Comparison of ENCODE assay signal across 8 mouse cellular contexts in the genomic region with DNA sequence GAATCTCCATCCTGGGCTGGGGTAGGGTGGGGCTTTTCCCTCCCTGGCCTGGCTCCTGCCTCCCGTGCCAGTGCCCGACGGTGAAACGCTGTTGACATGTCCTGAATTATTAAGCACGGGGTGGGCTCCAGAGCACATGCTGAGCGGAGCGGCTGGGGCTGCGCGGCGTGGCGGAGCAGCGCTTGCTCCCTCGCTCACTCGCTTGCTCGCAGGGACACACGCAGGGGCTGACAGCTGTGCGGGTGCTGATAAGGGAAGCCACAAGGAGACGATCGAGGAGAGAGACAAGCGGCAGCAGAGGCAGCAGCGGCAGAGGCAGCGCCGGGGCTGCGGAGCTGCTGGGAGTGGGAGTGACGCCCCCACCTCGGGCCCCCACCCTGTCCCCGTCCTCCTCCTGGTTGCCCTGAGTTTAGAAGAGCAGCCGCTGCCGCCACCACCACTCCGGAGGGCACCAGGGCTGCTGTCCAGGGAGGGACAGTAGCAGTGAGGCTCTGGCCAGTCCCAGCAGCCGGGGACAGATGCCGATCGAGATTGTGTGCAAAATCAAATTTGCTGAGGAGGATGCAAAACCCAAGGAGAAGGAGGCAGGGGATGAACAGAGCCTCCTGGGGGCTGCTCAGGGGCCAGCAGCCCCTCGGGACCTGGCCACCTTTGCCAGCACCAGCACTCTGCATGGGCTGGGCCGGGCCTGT. TPM values are rescaled to one million over a fixed set of nuclear protein-coding genes. Genes with fewer than 3 reads are reported as not detected.
DNase-seq lines count a peak whose midpoint lies in the region; ATAC-seq and TF ChIP-seq lines count a peak whose summit lies in the region.

TSS of gene Asic4 (plus strand) at position 123 of the 692 bp plus-strand sequence.

- peaks cover 9% of the 10 kb centered on the region; the same call in 1 of the 2 replicates for H3K4me1 ChIP-seq in lung, postnatal 0 days (ENCODE audit: insufficient read depth, low read depth, low read length)
- no peaks in the 10 kb centered on the region for H3K4me1 ChIP-seq in lung, adult 2 months (ENCODE audit: control insufficient read depth, insufficient read depth, low read length)
- peaks cover 80% of the 10 kb centered on the region for H3K4me1 ChIP-seq in limb, embryonic 12.5 days (replicated peaks)
- H3K4me1 ChIP-seq in neural tube, embryonic 14.5 days (ENCODE audit: control insufficient read depth, insufficient read depth, low read length), result peaks cover 56% of the 10 kb centered on the region

- peaks cover 57% of the 10 kb centered on the region for H3K27me3 ChIP-seq in lung, postnatal 0 days (replicated peaks; ENCODE audit: insufficient read depth, low read length)
- H3K27me3 ChIP-seq in limb, embryonic 12.5 days, result peaks cover 97% of the 10 kb centered on the region
- peaks cover 4% of the 10 kb centered on the region for H3K27me3 ChIP-seq in neural tube, embryonic 14.5 days (ENCODE audit: control insufficient read depth, insufficient read depth, low read length)

- TF ChIP-seq CTCF in lung, postnatal 0 days (IDR thresholded peaks at IDR 0.05), result no peak
- TF ChIP-seq CTCF in lung, adult 2 months (IDR thresholded peaks at IDR 0.05; ENCODE audit: insufficient read depth, low read length), result no peak

- no peaks in the 10 kb centered on the region for H3K36me3 ChIP-seq in lung, postnatal 0 days (ENCODE audit: insufficient read depth, low read length)
- H3K36me3 ChIP-seq in limb, embryonic 12.5 days, result no peaks in the 10 kb centered on the region
- no peaks in the 10 kb centered on the region for H3K36me3 ChIP-seq in neural tube, embryonic 14.5 days (ENCODE audit: control insufficient read depth, insufficient read depth, low read length)

- TF ChIP-seq POLR2A in lung, adult 2 months (IDR thresholded peaks at IDR 0.05; ENCODE audit: borderline replicate concordance, extremely low read depth, low read depth, low read length), result no peak

- H3K9ac ChIP-seq in lung, postnatal 0 days (replicated peaks; ENCODE audit: low read depth), result no peak within 1 kb of the TSS
- H3K9ac ChIP-seq in limb, embryonic 12.5 days (replicated peaks), result peak within 1 kb of the TSS; percentile 42
- peak within 1 kb of the TSS; percentile 64 for H3K9ac ChIP-seq in neural tube, embryonic 14.5 days (replicated peaks; ENCODE audit: low read depth, low read length)

- peak within 1 kb of the TSS; percentile 43 for H3K4me2 ChIP-seq in lung, postnatal 0 days (replicated peaks; ENCODE audit: low read depth, low read length)
- peak within 1 kb of the TSS; percentile 56 for H3K4me2 ChIP-seq in limb, embryonic 12.5 days
- H3K4me2 ChIP-seq in neural tube, embryonic 14.5 days (ENCODE audit: low read depth, low read length), result peak within 1 kb of the TSS; percentile 60

- no peak for DNase-seq in adrenal gland, postnatal 4 days (ENCODE audit: low spot score in 2 of 2)
- no peak for DNase-seq in adrenal gland, adult 2 months
- no peak for DNase-seq in lung, postnatal 0 days (ENCODE audit: low spot score)
- no peak for DNase-seq in lung, adult 2 months
- DNase-seq in urinary bladder, postnatal 10 days (ENCODE audit: low spot score), result no peak

- H3K9me3 ChIP-seq in lung, postnatal 0 days (ENCODE audit: low read length), result no peaks in the 10 kb centered on the region
- H3K9me3 ChIP-seq in limb, embryonic 12.5 days, result no peaks in the 10 kb centered on the region
- no peaks in the 10 kb centered on the region for H3K9me3 ChIP-seq in neural tube, embryonic 14.5 days (ENCODE audit: control insufficient read depth, low read length)

- WGBS in lung, postnatal 0 days, result 2% methylated on average over 34 of the region's 35 CpGs
- 4% methylated on average over 35 of the region's 35 CpGs for WGBS in lung, adult 2 months
- 3% methylated on average over 35 of the region's 35 CpGs for WGBS in limb, embryonic 12.5 days
- WGBS in neural tube, embryonic 14.5 days, result 2% methylated on average over 31 of the region's 35 CpGs

- TF ChIP-seq EP300 in lung, postnatal 0 days (IDR thresholded peaks at IDR 0.05), result no peak

- 0 out of 2 replicates have a peak within 1 kb of the TSS, but pooled peaks have one; percentile 3 for H3K4me3 ChIP-seq in lung, postnatal 0 days (ENCODE audit: low read depth, low read length)
- no peak within 1 kb of the TSS for H3K4me3 ChIP-seq in lung, adult 2 months (replicated peaks; ENCODE audit: extremely low read depth, low read depth, low read length)
- H3K4me3 ChIP-seq in limb, embryonic 12.5 days (replicated peaks), result peak within 1 kb of the TSS; percentile 32
- peak within 1 kb of the TSS; percentile 31 for H3K4me3 ChIP-seq in neural tube, embryonic 14.5 days (ENCODE audit: low read depth, low read length)

- H3K27ac ChIP-seq in lung, postnatal 0 days (ENCODE audit: low read length), result no peak within 1 kb of the TSS
- no peak within 1 kb of the TSS for H3K27ac ChIP-seq in limb, embryonic 12.5 days
- peak within 1 kb of the TSS; percentile 57 for H3K27ac ChIP-seq in neural tube, embryonic 14.5 days (ENCODE audit: low read depth, low read length)

- no peak for ATAC-seq in lung, postnatal 0 days
- no peak for ATAC-seq in limb, embryonic 12.5 days (ENCODE audit: insufficient number of reproducible peaks, insufficient read depth, low FRiP score, low TSS enrichment, low read depth)
- ATAC-seq in neural tube, embryonic 14.5 days (ENCODE audit: low read depth), result peak; percentile 5; the same call in 1 of the 2 replicates
- ATAC-seq in activated CD4-positive, CD25-positive, alpha-beta regulatory T cell, adult 4 months, result no peak

RNA-seq across cellular contexts. Expression of gene Asic4, which starts in this region (rescaled TPM):
- total RNA-seq in adrenal gland, postnatal 4 days (2021), result 10 to 100 TPM; 10.4 to 11.9 TPM
- 1 to 10 TPM; 3.7 to 6.8 TPM for total RNA-seq in adrenal gland, adult 2 months (2021)
- polyA plus RNA-seq in adrenal gland, adult 2 months (2012; rRNA removed), result 9.5 and 13.6 TPM in 2 replicates
- not detected in 2 replicates for polyA plus RNA-seq in lung, postnatal 0 days (2015; fragmentation: Nextera tagmentation; extraction: Ambion mirVana)
- 0.05 TPM in 1 of 2 replicates, not detected in the other for polyA plus RNA-seq in lung, adult 2 months (2012; rRNA removed)
- polyA plus RNA-seq in limb, embryonic 12.5 days (2016; fragmentation: Nextera tagmentation; extraction: Ambion mirVana), result 0.50 and 0.78 TPM in 2 replicates
- polyA plus RNA-seq in neural tube, embryonic 14.5 days (2014; fragmentation: Nextera tagmentation; extraction: Ambion mirVana), result 4.7 and 6.9 TPM in 2 replicates
- not detected for polyA plus RNA-seq in activated CD4-positive, CD25-positive, alpha-beta regulatory T cell, adult 4 months (2017; shearing (Covaris generic))
